Mouse (Mus musculus) limb, embryonic 14.5 days (tissue): ENCODE results near the gene Cant1. TPM values are rescaled to one million over a fixed set of nuclear protein-coding genes. Genes with fewer than 3 reads are reported as not detected.

Experiments
- ATAC-seq: fragments of 200-750 bp; cut with Nextera tagmentation; 2 replicates; pipeline ENCODE4 v1.8.0; 2017; ENCODE audit warnings: low read depth, moderate number of reproducible peaks, moderate TSS enrichment; ENCODE audit not compliant: low FRiP score
- DNase-seq: peaks from one replicate; pipeline ENCODE4 v3.0.0-alpha.2; 2015; ENCODE audit warnings: low spot score
- H3K27ac ChIP-seq: fragments of 300-500 bp; sonication (generic); replicated peaks from 2 replicates; pipeline ENCODE4 v1.5.1; 2014; ENCODE audit warnings: low read depth, mild to moderate bottlenecking, low read length, moderate library complexity, mixed read lengths
- H3K27me3 ChIP-seq: fragments of 300-500 bp; sonication (generic); 2 replicates; pipeline ENCODE4 v1.6.1; 2014; ENCODE audit warnings: low read length, mixed read lengths; ENCODE audit not compliant: control insufficient read depth, insufficient read depth
- H3K36me3 ChIP-seq: fragments of 300-500 bp; sonication (generic); 2 replicates; pipeline ENCODE4 v1.6.1; 2014; ENCODE audit warnings: mild to moderate bottlenecking, low read length, moderate library complexity, mixed read lengths; ENCODE audit not compliant: control insufficient read depth, insufficient read depth
- H3K4me1 ChIP-seq: fragments of 300-500 bp; sonication (generic); 2 replicates; pipeline ENCODE4 v1.6.1; 2014; ENCODE audit warnings: antibody characterized with exemption, low read length, mixed read lengths; ENCODE audit not compliant: control insufficient read depth, insufficient read depth
- H3K4me2 ChIP-seq: fragments of 300-500 bp; sonication (generic); replicated peaks from 2 replicates; pipeline ENCODE4 v1.6.1; 2014; ENCODE audit warnings: low read depth, mild to moderate bottlenecking, low read length, moderate library complexity; ENCODE audit not compliant: severe bottlenecking
- H3K4me3 ChIP-seq: fragments of 300-500 bp; sonication (generic); replicated peaks from 2 replicates; pipeline ENCODE4 v1.5.1; 2014; ENCODE audit warnings: low read length
- H3K9ac ChIP-seq: fragments of 300-500 bp; sonication (generic); 2 replicates; pipeline ENCODE4 v1.6.1; 2014; ENCODE audit warnings: mild to moderate bottlenecking, low read depth, low read length, moderate library complexity; ENCODE audit not compliant: severe bottlenecking
- H3K9me3 ChIP-seq: fragments of 300-500 bp; sonication (generic); 2 replicates; pipeline ENCODE4 v1.6.1; 2016; ENCODE audit warnings: low read length; ENCODE audit not compliant: control insufficient read depth
- POLR2A ChIP-seq: fragments of 200-500 bp; IDR thresholded peaks from 2 replicates; pipeline ENCODE4 v1.8.0; 2012; ENCODE audit warnings: inconsistent platforms, mild to moderate bottlenecking, moderate library complexity, borderline replicate concordance; ENCODE audit not compliant: insufficient read depth, insufficient read length; ENCODE audit errors: extremely low read depth
- WGBS: fragments of 180-500 bp; shearing (Covaris S2); extraction: QIAGEN DNeasy Blood & Tissue Kit; methylation state at CpG from one replicate; pipeline ENCODE4 v1.1.7; 2014; 5-methylcytosine and 5-hydroxymethylcytosine counted together
- polyA plus RNA-seq, 2 experiments: library from polyadenylated mRNA; depleted of rRNA in 1 of 2; stranded (reverse) in 1 of 2; unstranded in 1 of 2; fragments of >200 nt; fragmentation: Nextera tagmentation in 1 of 2; extraction: Ambion mirVana in 1 of 2; gene quantifications; 2 replicates each; pipeline versions ENCODE4 v1.2.1 to v1.2.3; 2012 to 2014

The Cant1 gene
- polyA plus RNA-seq, 2 experiments = 29.3 to 47.7 TPM

GRCm38 (mm10) chr11:118369657-118370056 lies 49.2 kb downstream of the Cant1 start:
- no peak for TF ChIP-seq POLR2A
- 75% methylated on average over 8 of the region's 8 CpGs for WGBS
- DNase-seq (no peak), ATAC-seq (no peak)
- Histone ChIP-seq H3K27ac (no peak overlapping the region), H3K9ac (no peak overlapping the region), H3K4me2 (no peak overlapping the region), H3K4me1 (peaks cover 35% of the 10 kb centered on the region), H3K27me3 (no peaks in the 10 kb centered on the region), H3K36me3 (no peaks in the 10 kb centered on the region), H3K4me3 (no peak overlapping the region), H3K9me3 (no peaks in the 10 kb centered on the region)

GRCm38 (mm10) chr11:118369251-118369650 lies 49.6 kb downstream of the Cant1 start:
- no peak for DNase-seq
- Histone ChIP-seq H3K9me3 (no peaks in the 10 kb centered on the region), H3K4me1 (peaks cover 38% of the 10 kb centered on the region), H3K27ac (no peak overlapping the region), H3K4me2 (no peak overlapping the region), H3K4me3 (no peak overlapping the region), H3K27me3 (no peaks in the 10 kb centered on the region), H3K9ac (no peak overlapping the region), H3K36me3 (no peaks in the 10 kb centered on the region)
- no peak for ATAC-seq
- WGBS = 78% methylated on average over 5 of the region's 5 CpGs
- no peak for TF ChIP-seq POLR2A

GRCm38 (mm10) chr11:118368330-118368729 lies 50.6 kb downstream of the Cant1 start:
- Histone ChIP-seq H3K9ac (no peak overlapping the region), H3K4me1 (peaks cover 45% of the 10 kb centered on the region), H3K4me3 (no peak overlapping the region), H3K9me3 (no peaks in the 10 kb centered on the region), H3K27me3 (no peaks in the 10 kb centered on the region), H3K4me2 (no peak overlapping the region), H3K27ac (no peak overlapping the region), H3K36me3 (no peaks in the 10 kb centered on the region)
- no peak for TF ChIP-seq POLR2A
- DNase-seq = no peak
- WGBS = 58% methylated on average over 3 of the region's 3 CpGs
- ATAC-seq = no peak

- peaks cover 46% of the 10 kb centered on the region for H3K4me1 ChIP-seq
Observed at GRCm38 (mm10) chr11:118366559-118366958, 52.3 kb downstream of the Cant1 start.

GRCm38 (mm10) chr11:118366108-118366507 lies 52.8 kb downstream of the Cant1 start:
- ATAC-seq (no peak), DNase-seq (no peak)
- peak overlapping the region; percentile 85; the same call in 1 of the 2 replicates for H3K27ac ChIP-seq
- H3K9me3 ChIP-seq = no peaks in the 10 kb centered on the region
- peaks cover 44% of the 10 kb centered on the region for H3K4me1 ChIP-seq
- H3K9ac ChIP-seq = no peak overlapping the region
- no peaks in the 10 kb centered on the region for H3K27me3 ChIP-seq
- H3K36me3 ChIP-seq = no peaks in the 10 kb centered on the region
- no peak overlapping the region for H3K4me3 ChIP-seq
- WGBS = 39% methylated on average over 3 of the region's 3 CpGs
- H3K4me2 ChIP-seq = no peak overlapping the region
- TF ChIP-seq POLR2A = no peak

More at GRCm38 (mm10) chr11:118366559-118366958, 52.3 kb downstream of the Cant1 start:
- 62% methylated on average over 8 of the region's 8 CpGs for whole genome bisulfite sequencing
- Histone ChIP-seq H3K9me3 (no peaks in the 10 kb centered on the region), H3K36me3 (no peaks in the 10 kb centered on the region), H3K27me3 (no peaks in the 10 kb centered on the region), H3K4me2 (no peak overlapping the region), H3K4me3 (no peak overlapping the region), H3K27ac (no peak overlapping the region), H3K9ac (no peak overlapping the region)
- TF ChIP-seq POLR2A = no peak
- ATAC-seq = no peak
- DNase-seq = no peak

GRCm38 (mm10) chr11:118365171-118365570 lies 53.7 kb downstream of the Cant1 start:
- Histone ChIP-seq H3K4me3 (no peak overlapping the region), H3K27ac (peak overlapping the region; percentile 85), H3K4me2 (0 out of 2 replicates have a peak overlapping the region, but pooled peaks have one; percentile 1), H3K27me3 (no peaks in the 10 kb centered on the region), H3K9me3 (no peaks in the 10 kb centered on the region), H3K4me1 (peaks cover 52% of the 10 kb centered on the region), H3K9ac (no peak overlapping the region), H3K36me3 (no peaks in the 10 kb centered on the region)
- peak; percentile 86 for DNase-seq
- ATAC-seq = peak; percentile 83
- no peak for TF ChIP-seq POLR2A
- WGBS = 29% methylated on average over 7 of the region's 7 CpGs
